Mouse (Mus musculus) thymus, postnatal 10 days (tissue): ENCODE data around the gene Rnf186.

ENCODE experiments used
- DNase-seq, 2 experiments: peaks; one replicate each; pipeline ENCODE4 v3.0.0; 2021; ENCODE audit warnings: low spot score in 2 of 2

Rnf186 gene

DNA sequence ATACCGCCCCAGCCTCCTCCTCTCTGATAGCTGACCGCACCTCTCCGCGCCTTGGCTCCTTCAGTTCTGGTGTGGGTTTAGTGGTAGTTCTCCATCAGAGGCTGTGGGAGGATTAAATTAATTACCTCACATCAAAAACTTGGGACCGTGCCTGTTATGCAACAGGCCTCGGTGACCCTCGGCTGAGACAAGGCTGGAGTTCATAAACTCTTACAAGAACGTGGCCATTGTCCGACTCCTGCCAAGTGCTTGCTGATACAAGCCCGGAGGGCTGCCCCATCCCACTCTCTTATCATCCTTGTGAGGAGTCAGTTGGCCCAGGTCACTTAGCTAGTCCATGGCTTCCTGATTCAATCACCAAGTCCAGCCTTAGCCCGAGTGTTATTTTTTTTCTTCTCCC, 46.4 kb downstream of the Rnf186 start:
- DNase-seq = no peak

- DNase-seq = no peak
Measured at GRCm38 (mm10) chr4:139014793-139015192, 47.9 kb downstream of the Rnf186 start.
